Mouse (Mus musculus) liver, postnatal 0 days (tissue): ENCODE measurements around the gene Mansc4.

Experiments used
- CTCF ChIP-seq: sonication (generic); IDR thresholded peaks from 2 replicates; pipeline ENCODE4 v1.5.1; 2016; ENCODE audit warnings: antibody characterized with exemption, low read depth
- EP300 ChIP-seq: IDR thresholded peaks from 2 replicates; pipeline ENCODE4 v1.6.1; 2016; ENCODE audit warnings: antibody characterized with exemption, low read depth, mild to moderate bottlenecking

- TF ChIP-seq CTCF, result no peak
- TF ChIP-seq EP300, result no peak
These were observed 24.1 kb downstream of the Mansc4 start for GRCm38 (mm10) chr6:147062694-147063093.
